Mouse (Mus musculus) lung, postnatal 0 days (tissue): ENCODE data around the gene Tcf20. TPM values are rescaled to one million over a fixed set of nuclear protein-coding genes. Genes with fewer than 3 reads are reported as not detected.

Experiments
- ATAC-seq: fragments of 200-750 bp; cut with Nextera tagmentation; 2 replicates; pipeline ENCODE4 v1.8.0; 2017; ENCODE audit warnings: moderate library complexity
- DNase-seq: peaks from one replicate; pipeline ENCODE4 v3.0.0-alpha.2; 2016; ENCODE audit warnings: low spot score
- H3K27ac ChIP-seq: fragments of 300-500 bp; sonication (generic); 2 replicates; pipeline ENCODE4 v1.5.1; 2014; ENCODE audit warnings: antibody characterized with exemption, mild to moderate bottlenecking, low read length, mixed read lengths
- H3K27me3 ChIP-seq: fragments of 300-500 bp; sonication (generic); replicated peaks from 2 replicates; pipeline ENCODE4 v1.6.1; 2014; ENCODE audit warnings: low read length, mixed read lengths; ENCODE audit not compliant: insufficient read depth
- H3K36me3 ChIP-seq: fragments of 300-500 bp; sonication (generic); 2 replicates; pipeline ENCODE4 v1.6.1; 2014; ENCODE audit warnings: low read length, mixed read lengths; ENCODE audit not compliant: insufficient read depth
- H3K4me1 ChIP-seq: fragments of 300-500 bp; sonication (generic); 2 replicates; pipeline ENCODE4 v1.6.1; 2014; ENCODE audit warnings: antibody characterized with exemption, low read depth, low read length, mixed read lengths; ENCODE audit not compliant: insufficient read depth
- H3K4me2 ChIP-seq: fragments of 300-500 bp; sonication (generic); replicated peaks from 2 replicates; pipeline ENCODE4 v1.6.1; 2014; ENCODE audit warnings: low read depth, mild to moderate bottlenecking, low read length, moderate library complexity, mixed read lengths
- H3K4me3 ChIP-seq: fragments of 300-500 bp; sonication (generic); 2 replicates; pipeline ENCODE4 v1.5.1; 2014; ENCODE audit warnings: low read depth, low read length
- H3K9ac ChIP-seq: fragments of 300-500 bp; sonication (generic); replicated peaks from 2 replicates; pipeline ENCODE4 v1.6.1; 2014; ENCODE audit warnings: low read depth, mild to moderate bottlenecking
- H3K9me3 ChIP-seq: fragments of 300-500 bp; sonication (generic); 2 replicates; pipeline ENCODE4 v1.6.1; 2016; ENCODE audit warnings: low read length, mixed read lengths
- CTCF ChIP-seq: IDR thresholded peaks from 2 replicates; pipeline ENCODE4 v1.5.1; 2016; ENCODE audit warnings: antibody characterized with exemption, mild to moderate bottlenecking
- EP300 ChIP-seq: IDR thresholded peaks from 2 replicates; pipeline ENCODE4 v1.6.1; 2016; ENCODE audit warnings: antibody characterized with exemption, mild to moderate bottlenecking, control low read depth
- WGBS: fragments of 180-500 bp; shearing (Covaris S2); extraction: QIAGEN DNeasy Blood & Tissue Kit; methylation state at CpG from one replicate; pipeline ENCODE4 v1.1.7; 2014; 5-methylcytosine and 5-hydroxymethylcytosine counted together
- polyA plus RNA-seq: library from polyadenylated mRNA; unstranded; fragments of >200 nt; fragmentation: Nextera tagmentation; extraction: Ambion mirVana; gene quantifications from 2 replicates; pipeline ENCODE4 v1.2.1, GENCODE M21; 2015

The Tcf20 gene
- polyA plus RNA-seq, 1 experiment from 2014 or later = 6.1 TPM

GRCm38 (mm10) chr15:82955286-82955685 lies 32.4 kb downstream of the Tcf20 start:
- Histone ChIP-seq H3K9ac (no peak overlapping the region), H3K9me3 (no peaks in the 10 kb centered on the region), H3K4me1 (no peaks in the 10 kb centered on the region), H3K36me3 (no peaks in the 10 kb centered on the region), H3K27me3 (0 out of 2 replicates have a peak, but pooled peaks cover under 1% of the 10 kb centered on the region), H3K4me3 (no peak overlapping the region), H3K4me2 (no peak overlapping the region), H3K27ac (no peak overlapping the region)
- TF ChIP-seq EP300 (no peak), CTCF (no peak)
- 56% methylated on average over 8 of the region's 8 CpGs for WGBS
- ATAC-seq (peak; percentile 49), DNase-seq (peak; percentile 51)

DNA sequence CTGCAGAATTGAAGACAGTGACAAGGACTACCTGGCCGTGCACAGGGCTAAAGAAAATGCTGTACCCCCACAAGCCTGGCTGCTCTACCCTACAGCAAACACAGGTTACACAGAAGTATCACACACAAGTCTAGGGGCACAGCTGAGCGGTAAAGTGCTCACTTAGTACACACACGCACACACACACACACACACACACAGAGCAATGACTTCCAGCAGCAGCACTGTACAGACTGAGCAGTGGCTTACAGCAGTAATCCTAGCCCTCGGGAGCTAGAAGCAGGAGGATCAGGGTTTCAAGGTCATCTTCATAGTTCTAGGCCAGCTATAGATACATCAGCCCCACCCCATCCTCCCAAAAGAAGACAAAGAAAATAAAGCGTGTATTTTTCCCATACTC lies 33.6 kb downstream of the Tcf20 start:
- Histone ChIP-seq H3K9ac (no peak overlapping the region), H3K36me3 (no peaks in the 10 kb centered on the region), H3K4me2 (no peak overlapping the region), H3K4me3 (no peak overlapping the region), H3K4me1 (no peaks in the 10 kb centered on the region), H3K27ac (no peak overlapping the region), H3K9me3 (no peaks in the 10 kb centered on the region), H3K27me3 (no peaks in the 10 kb centered on the region)
- ATAC-seq (no peak), DNase-seq (no peak)
- 63% methylated on average over 5 of the region's 5 CpGs for WGBS
- TF ChIP-seq CTCF (no peak), EP300 (no peak)

GRCm38 (mm10) chr15:82953096-82953495 lies 34.6 kb downstream of the Tcf20 start:
- H3K9me3 ChIP-seq = no peaks in the 10 kb centered on the region
- 57% methylated on average over 4 of the region's 4 CpGs for WGBS
- ATAC-seq (no peak), DNase-seq (no peak)
- H3K4me3 ChIP-seq = no peak overlapping the region
- no peaks in the 10 kb centered on the region for H3K27me3 ChIP-seq
- H3K4me1 ChIP-seq = no peaks in the 10 kb centered on the region
- no peaks in the 10 kb centered on the region for H3K36me3 ChIP-seq
- H3K9ac ChIP-seq = no peak overlapping the region
- TF ChIP-seq CTCF (no peak), EP300 (no peak)
- H3K4me2 ChIP-seq = no peak overlapping the region
- no peak overlapping the region for H3K27ac ChIP-seq

DNA sequence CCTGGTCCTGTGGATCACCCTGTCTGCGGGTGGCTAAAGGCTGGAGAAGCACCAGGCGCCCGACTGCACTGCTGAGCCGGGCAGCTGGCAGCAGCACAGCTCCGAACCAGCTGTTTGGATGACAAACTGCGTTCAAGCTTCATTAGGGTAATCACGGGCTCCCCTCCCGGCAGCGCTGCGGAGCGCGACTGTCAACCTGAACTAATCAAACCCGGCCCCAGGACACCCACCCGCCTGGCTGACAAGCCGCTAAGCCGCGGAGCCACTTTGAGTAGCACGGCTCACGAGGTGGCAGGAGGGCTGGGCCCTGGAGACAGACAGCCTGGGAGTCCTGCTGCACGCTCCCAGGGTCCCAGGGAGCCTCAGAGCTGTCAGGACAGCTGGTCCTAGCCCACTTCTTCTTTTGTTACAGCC lies 35.4 kb downstream of the Tcf20 start:
- Histone ChIP-seq H3K9me3 (no peaks in the 10 kb centered on the region), H3K9ac (no peak overlapping the region), H3K27me3 (no peaks in the 10 kb centered on the region), H3K4me3 (no peak overlapping the region), H3K27ac (no peak overlapping the region), H3K4me2 (no peak overlapping the region), H3K4me1 (no peaks in the 10 kb centered on the region), H3K36me3 (no peaks in the 10 kb centered on the region)
- no peak for DNase-seq
- peak; percentile 7; the same call in 1 of the 2 replicates for TF ChIP-seq CTCF
- TF ChIP-seq EP300 = no peak
- WGBS = 18% methylated on average over 20 of the region's 20 CpGs
- peak; percentile 9; the same call in 1 of the 2 replicates for ATAC-seq

DNA sequence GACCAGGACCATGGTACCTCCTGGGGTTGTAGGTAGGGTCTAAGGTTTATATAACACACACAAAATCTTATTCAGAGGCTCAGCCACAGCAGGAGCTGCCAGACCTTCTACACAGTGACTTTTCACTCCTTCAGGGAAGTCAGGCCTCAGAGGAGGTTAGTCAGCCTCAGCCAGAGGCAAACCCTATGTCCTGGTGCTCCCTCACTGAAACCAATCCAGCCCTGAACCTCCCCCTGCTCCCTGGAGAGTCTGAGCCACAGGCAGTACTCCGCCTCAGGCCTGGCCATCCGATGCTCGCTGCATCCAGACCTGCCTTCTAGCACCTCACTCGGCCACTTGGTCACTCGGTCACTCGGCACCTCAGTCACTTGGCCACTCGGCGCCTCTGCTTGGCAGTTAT lies 37.4 kb downstream of the Tcf20 start:
- Histone ChIP-seq H3K27me3 (no peaks in the 10 kb centered on the region), H3K4me3 (no peak overlapping the region), H3K36me3 (no peaks in the 10 kb centered on the region), H3K9ac (no peak overlapping the region), H3K4me2 (no peak overlapping the region), H3K27ac (no peak overlapping the region), H3K4me1 (no peaks in the 10 kb centered on the region), H3K9me3 (no peaks in the 10 kb centered on the region)
- 54% methylated on average over 8 of the region's 8 CpGs for WGBS
- TF ChIP-seq CTCF = no peak
- TF ChIP-seq EP300 = no peak
- no peak for ATAC-seq
- no peak for DNase-seq

DNA sequence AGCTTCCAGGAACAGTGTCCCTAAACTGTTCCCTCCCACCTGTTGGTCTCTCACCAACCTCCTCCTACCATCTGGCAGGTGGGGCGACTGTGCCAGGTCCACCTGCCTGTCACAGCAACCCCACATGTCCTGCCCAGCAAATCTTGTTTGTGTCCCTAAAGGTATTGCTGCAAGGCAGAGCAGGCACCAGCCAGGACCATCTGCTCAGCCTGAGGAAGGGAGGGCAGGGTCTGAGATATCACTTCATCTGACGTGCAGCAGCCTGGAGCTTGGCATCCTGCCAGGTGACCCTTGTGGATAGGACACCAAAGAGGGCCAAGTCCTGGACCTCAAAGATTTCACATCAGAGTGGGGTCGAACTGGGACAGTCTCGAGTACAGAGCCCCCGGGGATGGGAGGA lies 40.2 kb downstream of the Tcf20 start:
- Histone ChIP-seq H3K27me3 (no peaks in the 10 kb centered on the region), H3K9me3 (no peaks in the 10 kb centered on the region), H3K4me3 (no peak overlapping the region), H3K4me1 (no peaks in the 10 kb centered on the region), H3K9ac (no peak overlapping the region), H3K36me3 (no peaks in the 10 kb centered on the region), H3K27ac (no peak overlapping the region), H3K4me2 (no peak overlapping the region)
- 44% methylated on average over 5 of the region's 5 CpGs for WGBS
- ATAC-seq = no peak
- DNase-seq = no peak
- no peak for TF ChIP-seq CTCF
- no peak for TF ChIP-seq EP300

DNA sequence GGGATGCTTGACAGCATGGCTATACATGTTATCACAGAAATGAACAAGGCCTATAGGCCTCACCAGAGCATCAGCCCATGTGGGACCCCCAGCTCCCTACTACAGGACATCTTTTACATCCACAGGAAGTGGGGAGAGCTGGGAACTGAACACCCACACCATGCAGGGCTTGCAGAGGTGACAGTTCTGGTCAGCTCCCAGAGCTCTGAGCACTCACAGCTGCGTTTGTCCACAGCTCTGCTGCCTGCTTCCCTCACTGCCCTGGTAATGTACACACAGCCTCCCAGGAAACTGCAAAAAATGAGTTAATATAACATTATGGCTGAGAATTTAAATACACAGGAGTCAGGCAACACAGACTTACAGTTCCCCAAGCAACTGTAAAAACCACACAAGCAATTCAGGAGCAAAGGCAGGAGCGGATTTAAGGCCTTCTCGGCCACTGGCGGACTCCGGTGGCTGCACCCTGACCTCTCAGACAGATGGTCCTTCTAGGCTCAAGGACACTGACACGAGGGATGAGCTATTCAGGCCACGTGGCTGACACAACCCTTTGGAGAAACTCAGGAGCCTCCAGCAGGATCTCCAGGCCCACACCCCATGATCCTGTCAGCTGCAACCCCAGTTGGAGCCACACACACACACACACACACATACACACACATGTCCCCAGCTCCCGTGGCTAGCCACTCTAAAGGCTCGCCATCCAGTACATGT lies 43.0 kb downstream of the Tcf20 start:
- Histone ChIP-seq H3K9me3 (no peaks in the 10 kb centered on the region), H3K4me3 (no peak overlapping the region), H3K27ac (no peak overlapping the region), H3K4me1 (no peaks in the 10 kb centered on the region), H3K36me3 (no peaks in the 10 kb centered on the region), H3K27me3 (no peaks in the 10 kb centered on the region), H3K9ac (no peak overlapping the region), H3K4me2 (no peak overlapping the region)
- DNase-seq = no peak
- no peak for TF ChIP-seq EP300
- no peak for TF ChIP-seq CTCF
- no peak for ATAC-seq
- 67% methylated on average over 9 of the region's 9 CpGs for WGBS
